Mouse (Mus musculus) ES-Bruce4 (cell line): ENCODE results near the gene Abhd12.

Experiments used
- CTCF ChIP-seq: IDR thresholded peaks from one replicate; pipeline ENCODE4 v1.8.1; 2011; ENCODE audit warnings: low read depth, low read length
- EP300 ChIP-seq: IDR thresholded peaks from 2 replicates; pipeline ENCODE4 v1.6.1; 2011; ENCODE audit warnings: low read depth, low read length; ENCODE audit not compliant: insufficient read depth
- POLR2A ChIP-seq: IDR thresholded peaks from one replicate; pipeline ENCODE4 v1.8.1; 2011; ENCODE audit warnings: low read length; ENCODE audit not compliant: insufficient read depth

DNA sequence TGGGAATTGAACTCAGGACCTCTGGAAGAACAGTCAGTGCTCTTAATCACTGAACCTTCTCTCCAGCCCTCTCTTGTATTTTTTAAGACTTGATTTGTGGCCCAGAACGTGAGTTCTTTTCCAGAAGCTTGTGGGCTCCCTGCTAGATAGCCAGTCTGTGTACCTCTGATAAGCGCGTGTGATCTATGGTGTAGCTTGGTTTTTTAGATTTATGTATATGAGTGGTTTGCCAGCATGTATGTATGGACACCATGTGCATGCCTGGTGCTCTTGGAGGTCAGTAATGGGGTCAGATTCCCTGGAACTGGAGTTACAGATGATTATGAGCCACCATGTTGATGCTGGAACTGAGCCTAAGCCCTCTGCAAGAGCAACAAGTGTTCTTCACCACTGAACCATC lies 16.0 kb upstream of the Abhd12 start:
- no peak for TF ChIP-seq POLR2A
- TF ChIP-seq CTCF = no peak
- no peak for TF ChIP-seq EP300
